Mouse (Mus musculus) left cerebral cortex, postnatal 4 days (tissue): ENCODE measurements around the gene Pvalb. TPM values are rescaled to one million over a fixed set of nuclear protein-coding genes. Genes with fewer than 3 reads are reported as not detected.

Experiments
- DNase-seq: peaks from one replicate; pipeline ENCODE4 v3.0.0-alpha.2; 2022
- intact Hi-C: fragments of 180-260 bp; cut with DNase I; formaldehyde crosslinking; loops from one replicate; pipeline ENCODE4 v1.15.1; 2025
- total RNA-seq, 2 experiments: library from RNA; stranded (reverse); gene quantifications; 2 replicates each; pipeline ENCODE4 v1.2.3; 2021

Pvalb gene
- total RNA-seq, 2 experiments from 2014 or later: 0.40 to 0.89 TPM

GRCm38 (mm10) chr15:78204053-78204847 is 1.9 kb downstream of the Pvalb start:
- intact Hi-C loops: no loop called here
- DNase-seq: peak; percentile 82

GRCm38 (mm10) chr15:78195096-78195880 is 10.9 kb downstream of the Pvalb start:
- no peak for DNase-seq

GRCm38 (mm10) chr15:78194320-78194719 is 11.9 kb downstream of the Pvalb start:
- intact Hi-C loops: no loop called here
- DNase-seq: peak; percentile 38

More at GRCm38 (mm10) chr15:78195096-78195880, 10.9 kb downstream of the Pvalb start:
- intact Hi-C loops: no loop called here

GRCm38 (mm10) chr15:78189636-78190035 is 16.6 kb downstream of the Pvalb start:
- intact Hi-C loops: loop anchor here (10.0 kb wide), 1 partner anchor 45 kb away; no protein-coding TSS in a partner anchor
- no peak for DNase-seq

- intact Hi-C loops: loop anchor here (10.0 kb wide), 1 partner anchor 46 kb away; no protein-coding TSS in a partner anchor
Observed at GRCm38 (mm10) chr15:78188546-78188945, 17.7 kb downstream of the Pvalb start.

GRCm38 (mm10) chr15:78186906-78187305 is 19.3 kb downstream of the Pvalb start:
- intact Hi-C loops: loop anchor here (10.0 kb wide), 1 partner anchor 48 kb away; no protein-coding TSS in a partner anchor
- no peak for DNase-seq

More at GRCm38 (mm10) chr15:78188546-78188945, 17.7 kb downstream of the Pvalb start:
- no peak for DNase-seq

- no peak for DNase-seq
- intact Hi-C loops: loop anchor here (10.0 kb wide), 1 partner anchor 49 kb away; no protein-coding TSS in a partner anchor
Observed at GRCm38 (mm10) chr15:78185609-78186008, 20.6 kb downstream of the Pvalb start.

- DNase-seq: peak; percentile 73
- intact Hi-C loops: loop anchor here (10.0 kb wide), 1 partner anchor 50 kb away; no protein-coding TSS in a partner anchor
Observed at GRCm38 (mm10) chr15:78184855-78185254, 21.3 kb downstream of the Pvalb start.

- intact Hi-C loops: loop anchor here (10.0 kb wide), 1 partner anchor 53 kb away; no protein-coding TSS in a partner anchor
- DNase-seq: peak; percentile 94
Observed at GRCm38 (mm10) chr15:78181701-78182405, 24.3 kb downstream of the Pvalb start.

GRCm38 (mm10) chr15:78179775-78180174 is 26.4 kb downstream of the Pvalb start:
- intact Hi-C loops: loop anchor here (10.0 kb wide), 1 partner anchor 55 kb away; no protein-coding TSS in a partner anchor
- DNase-seq: no peak

GRCm38 (mm10) chr15:78178397-78178796 is 27.8 kb downstream of the Pvalb start:
- peak; percentile 85 for DNase-seq
- intact Hi-C loops: no loop called here

GRCm38 (mm10) chr15:78177257-78177656 is 28.9 kb downstream of the Pvalb start:
- DNase-seq: no peak
- intact Hi-C loops: no loop called here

GRCm38 (mm10) chr15:78174887-78175245 is 31.3 kb downstream of the Pvalb start:
- DNase-seq: no peak
- intact Hi-C loops: loop anchor here (5.0 kb wide), 1 partner anchor 193 kb away; no protein-coding TSS in a partner anchor

GRCm38 (mm10) chr15:78173972-78174886 is 32.0 kb downstream of the Pvalb start, which contains the start of gene Ift27:
TSS of gene Ift27 (minus strand) at chr15:78174107.
- intact Hi-C loops: loop anchor here (2.0 to 5.0 kb wide), 2 partner anchors 55 to 192 kb away; no protein-coding TSS in a partner anchor
- peak; percentile 98 for DNase-seq

GRCm38 (mm10) chr15:78172899-78173817 is 33.0 kb downstream of the Pvalb start:
- intact Hi-C loops: loop anchor here (2.0 to 5.0 kb wide), 2 partner anchors 54 to 191 kb away; no protein-coding TSS in a partner anchor
- no peak for DNase-seq

GRCm38 (mm10) chr15:78172256-78172898 is 33.8 kb downstream of the Pvalb start:
- intact Hi-C loops: loop anchor here (2.0 to 5.0 kb wide), 2 partner anchors 54 to 190 kb away; no protein-coding TSS in a partner anchor
- DNase-seq: peak; percentile 51

GRCm38 (mm10) chr15:78171651-78172050 is 34.5 kb downstream of the Pvalb start:
- DNase-seq: peak; percentile 39
- intact Hi-C loops: loop anchor here (2.0 to 5.0 kb wide), 2 partner anchors 53 to 189 kb away; no protein-coding TSS in a partner anchor
